Comparison of ENCODE assay signal across 14 mouse cellular contexts in genomic region chr4:22891974-22892693, GRCm38 (mm10).
A peak's percentile ranks its signal among the peaks of the same experiment; 100 is the strongest.
DNase-seq lines count a peak whose midpoint lies in the region; ATAC-seq lines count a peak whose summit lies in the region.
"Had no signal": no experiment of that assay in that cellular context is flagged by ENCODE, and none has a peak within 500 bp of the region (broad histone marks: within the 10 kb centered on the region; RNA-seq: fewer than 3 reads in every experiment).

No protein-coding gene starts in this region.

- no peak overlapping the region for H3K4me2 ChIP-seq in embryonic facial prominence, embryonic 14.5 days (ENCODE audit: low read depth, low read length)
- no peak overlapping the region for H3K4me2 ChIP-seq in neural tube, embryonic 15.5 days
- H3K4me2 ChIP-seq: heart, embryonic 13.5 days had no signal

- H3K27me3 ChIP-seq in embryonic facial prominence, embryonic 14.5 days (replicated peaks; ENCODE audit: control insufficient read depth, insufficient read depth, low read length): no peaks in the 10 kb centered on the region
- H3K27me3 ChIP-seq in embryonic facial prominence, embryonic 10.5 days (replicated peaks; ENCODE audit: low read depth, poor library complexity, severe bottlenecking): no peaks in the 10 kb centered on the region
- no peaks in the 10 kb centered on the region for H3K27me3 ChIP-seq in neural tube, embryonic 15.5 days (replicated peaks)
- H3K27me3 ChIP-seq: heart, embryonic 13.5 days had no signal

- WGBS in embryonic facial prominence, embryonic 14.5 days: 52% methylated on average over 3 of the region's 3 CpGs
- 54% methylated on average over 3 of the region's 3 CpGs for WGBS in embryonic facial prominence, embryonic 10.5 days
- 19% methylated on average over 3 of the region's 3 CpGs for WGBS in neural tube, embryonic 15.5 days

- no peak overlapping the region for H3K27ac ChIP-seq in embryonic facial prominence, embryonic 14.5 days (replicated peaks; ENCODE audit: low read depth, low read length)
- no peak overlapping the region for H3K27ac ChIP-seq in embryonic facial prominence, embryonic 10.5 days (replicated peaks)
- no peak overlapping the region for H3K27ac ChIP-seq in neural tube, embryonic 15.5 days (replicated peaks)
- H3K27ac ChIP-seq: heart, embryonic 13.5 days had no signal

- H3K9me3 ChIP-seq in embryonic facial prominence, embryonic 14.5 days (ENCODE audit: control insufficient read depth, low read length): no peaks in the 10 kb centered on the region
- H3K9me3 ChIP-seq in embryonic facial prominence, embryonic 10.5 days: no peaks in the 10 kb centered on the region
- H3K9me3 ChIP-seq in neural tube, embryonic 15.5 days (replicated peaks): no peaks in the 10 kb centered on the region
- H3K9me3 ChIP-seq: heart, embryonic 13.5 days had no signal

- no peaks in the 10 kb centered on the region for H3K36me3 ChIP-seq in embryonic facial prominence, embryonic 14.5 days (ENCODE audit: control insufficient read depth, insufficient read depth, low read length)
- H3K36me3 ChIP-seq in embryonic facial prominence, embryonic 10.5 days (replicated peaks): no peaks in the 10 kb centered on the region
- H3K36me3 ChIP-seq in neural tube, embryonic 15.5 days: no peaks in the 10 kb centered on the region
- H3K36me3 ChIP-seq: heart, embryonic 13.5 days had no signal

- H3K4me3 ChIP-seq in embryonic facial prominence, embryonic 14.5 days (ENCODE audit: low read depth, low read length): no peak overlapping the region
- no peak overlapping the region for H3K4me3 ChIP-seq in embryonic facial prominence, embryonic 10.5 days
- no peak overlapping the region for H3K4me3 ChIP-seq in neural tube, embryonic 15.5 days (replicated peaks)
- H3K4me3 ChIP-seq: heart, embryonic 13.5 days had no signal

- H3K9ac ChIP-seq in embryonic facial prominence, embryonic 14.5 days (ENCODE audit: low read depth, low read length): no peak overlapping the region
- no peak overlapping the region for H3K9ac ChIP-seq in neural tube, embryonic 15.5 days (replicated peaks)
- H3K9ac ChIP-seq: heart, embryonic 13.5 days had no signal

- peak; percentile 30; the same call in 1 of the 2 replicates for ATAC-seq in embryonic facial prominence, embryonic 14.5 days (ENCODE audit: low read depth)
- ATAC-seq in neural tube, embryonic 15.5 days (ENCODE audit: low FRiP score): peak; percentile 53; the same call in 1 of the 2 replicates

- peak; percentile 13 for DNase-seq in embryonic facial prominence, embryonic 14.5 days (ENCODE audit: low spot score)
- no peak for DNase-seq in embryonic facial prominence, embryonic 10.5 days (ENCODE audit: low spot score)
- DNase-seq in layer of hippocampus, postnatal 10 days (ENCODE audit: low spot score in 2 of 2): peak; percentile 9 to 19
- no peak for DNase-seq in layer of hippocampus, adult 9-10 months (ENCODE audit: low spot score)
- DNase-seq in mesoderm, embryonic 11.5 days (ENCODE audit: low read depth, low spot score): peak; percentile 14
- no peak for DNase-seq in kidney, postnatal 14 days
- no peak for DNase-seq in adrenal gland, postnatal 14 days
- DNase-seq: adrenal gland, postnatal 10 days; gastrocnemius, postnatal 25 days; kidney, adult 18-20 months; liver; lung, adult 2 months had no signal

- no peaks in the 10 kb centered on the region for H3K4me1 ChIP-seq in embryonic facial prominence, embryonic 14.5 days (ENCODE audit: control insufficient read depth, insufficient read depth, low read length)
- H3K4me1 ChIP-seq in embryonic facial prominence, embryonic 10.5 days: no peaks in the 10 kb centered on the region
- H3K4me1 ChIP-seq in neural tube, embryonic 15.5 days: peaks cover 9% of the 10 kb centered on the region; the same call in 1 of the 2 replicates
- H3K4me1 ChIP-seq: heart, embryonic 13.5 days had no signal

Comparison
In these comparisons a context has a peak if more than half of its experiments do, and no peak if none do; other contexts are left out.
1. DNase-seq: peak in embryonic facial prominence, embryonic 14.5 days (single experiment), layer of hippocampus, postnatal 10 days (2 of 2) and mesoderm, embryonic 11.5 days (single experiment); none in embryonic facial prominence, embryonic 10.5 days (single experiment), layer of hippocampus, adult 9-10 months (single experiment), kidney, postnatal 14 days (single experiment) and adrenal gland, postnatal 14 days (single experiment).